Mouse (Mus musculus): ENCODE results near the gene Rap1gds1.

- TF ChIP-seq CTCF (IDR thresholded peaks at IDR 0.05), result no peak
- no peak for TF ChIP-seq EP300 (IDR thresholded peaks at IDR 0.05; ENCODE audit: insufficient read depth, low read depth, low read length)
- TF ChIP-seq POLR2A (IDR thresholded peaks at IDR 0.05; ENCODE audit: insufficient read depth, low read depth, low read length), result no peak
Measured at GRCm38 (mm10) chr3:139041921-139042320, 33.1 kb downstream of the Rap1gds1 start.
